Mouse (Mus musculus): ENCODE data around the gene Pla2g1b.

- TF ChIP-seq GATA1 (IDR thresholded peaks at IDR 0.05; ENCODE audit: borderline replicate concordance, low read length): no peak
- TF ChIP-seq FLI1 (IDR thresholded peaks at IDR 0.05; ENCODE audit: low read length): no peak
Measured at GRCm38 (mm10) chr5:115523971-115524370, 57.9 kb downstream of the Pla2g1b start.
